Mouse (Mus musculus) CH12.LX (cell line): ENCODE results near the gene Clk3. TPM values are rescaled to one million over a fixed set of nuclear protein-coding genes. Genes with fewer than 3 reads are reported as not detected.

Experiments used
- DNase-seq: peaks from one replicate; pipeline ENCODE4 v3.0.0-alpha.2; 2013; ENCODE audit errors: extremely low read depth
- H3K27ac ChIP-seq: 2 replicates; pipeline ENCODE4 v1.5.1; 2012; ENCODE audit warnings: low read depth, mild to moderate bottlenecking, control low read depth, moderate library complexity; ENCODE audit not compliant: insufficient read depth
- H3K27me3 ChIP-seq: replicated peaks from 2 replicates; pipeline ENCODE3; 2012; ENCODE audit warnings: inconsistent platforms
- H3K36me3 ChIP-seq, 2 experiments: replicated peaks in 1 of 2; 2 replicates each; pipeline versions ENCODE3 to v1.6.1; 2012; ENCODE audit warnings: inconsistent platforms in 1 of 2, low read length in 1 of 2, mild to moderate bottlenecking in 1 of 2, mixed read lengths in 1 of 2, moderate library complexity in 1 of 2; ENCODE audit not compliant: control insufficient read depth in 1 of 2, insufficient read depth in 1 of 2
- H3K4me1 ChIP-seq, 2 experiments: 2 replicates each; pipeline ENCODE4 v1.6.1; 2012; ENCODE audit warnings: inconsistent platforms in 1 of 2, moderate library complexity in 1 of 2; ENCODE audit not compliant: insufficient read depth in 2 of 2, control insufficient read depth in 1 of 2
- H3K4me2 ChIP-seq: 2 replicates; pipeline ENCODE4 v1.6.1; 2012; ENCODE audit warnings: low read depth, mild to moderate bottlenecking, control low read depth; ENCODE audit not compliant: poor library complexity, insufficient read depth, severe bottlenecking
- H3K4me3 ChIP-seq, 3 experiments: fragments of 150-350 bp in 1 of 3; sonication (generic) in 1 of 3; replicated peaks in 1 of 3; 2 replicates each; pipeline versions ENCODE3 to v1.5.1; 2011 to 2012; ENCODE audit warnings: low read depth in 2 of 3, low read length in 2 of 3, mild to moderate bottlenecking in 2 of 3, moderate library complexity in 2 of 3, control low read depth in 1 of 3, improper control_type of control experiment in 1 of 3, inconsistent platforms in 1 of 3, mixed read lengths in 1 of 3; ENCODE audit not compliant: poor library complexity in 1 of 3
- H3K79me2 ChIP-seq: replicated peaks from 2 replicates; pipeline ENCODE4 v1.6.1; 2012; ENCODE audit warnings: mild to moderate bottlenecking, moderate library complexity; ENCODE audit not compliant: control insufficient read depth, poor library complexity, insufficient read depth, severe bottlenecking; ENCODE audit errors: extremely low read depth
- H3K9ac ChIP-seq: 2 replicates; pipeline ENCODE4 v1.6.1; 2012; ENCODE audit warnings: low read depth, mild to moderate bottlenecking, control low read depth, moderate library complexity; ENCODE audit not compliant: insufficient read depth
- H3K9me3 ChIP-seq: replicated peaks from 2 replicates; pipeline ENCODE3; 2012; ENCODE audit warnings: low read length, inconsistent platforms, mixed read lengths
- BHLHE40 ChIP-seq: IDR thresholded peaks from 2 replicates; pipeline ENCODE4 v1.6.1; 2011; ENCODE audit warnings: mild to moderate bottlenecking, low read depth, low read length, improper control_type of control experiment
- CHD1 ChIP-seq: IDR thresholded peaks from 2 replicates; pipeline ENCODE4 v1.6.1; 2012; ENCODE audit warnings: low read depth, low read length, improper control_type of control experiment, inconsistent platforms
- CHD2 ChIP-seq: IDR thresholded peaks from 2 replicates; pipeline ENCODE4 v1.6.1; 2011; ENCODE audit warnings: low read length, improper control_type of control experiment
- CTCF ChIP-seq, 2 experiments: IDR thresholded peaks in 1 of 2; conservative IDR thresholded peaks in 1 of 2; 2 replicates each; pipeline ENCODE4 v1.5.1; 2011 to 2012; ENCODE audit warnings: low read depth in 2 of 2, low read length in 2 of 2, improper control_type of control experiment in 1 of 2, inconsistent platforms in 1 of 2, mild to moderate bottlenecking in 1 of 2, moderate library complexity in 1 of 2
- E2F4 ChIP-seq: IDR thresholded peaks from 2 replicates; pipeline ENCODE4 v1.6.1; 2011; ENCODE audit warnings: low read depth, low read length, improper control_type of control experiment; ENCODE audit not compliant: insufficient replicate concordance
- ELF1 ChIP-seq: IDR thresholded peaks from 2 replicates; pipeline ENCODE4 v1.6.1; 2014; ENCODE audit warnings: low read depth, mild to moderate bottlenecking, inconsistent platforms, low read length, improper control_type of control experiment
- EP300 ChIP-seq: IDR thresholded peaks from 2 replicates; pipeline ENCODE4 v1.6.1; 2011; ENCODE audit warnings: low read length, improper control_type of control experiment
- ETS1 ChIP-seq: conservative IDR thresholded peaks from 2 replicates; pipeline ENCODE4 v1.6.1; 2012; ENCODE audit warnings: low read depth, mild to moderate bottlenecking, inconsistent platforms, low read length, improper control_type of control experiment, moderate library complexity
- GABPA ChIP-seq: IDR thresholded peaks from 2 replicates; pipeline ENCODE4 v1.6.1; 2012; ENCODE audit warnings: low read depth, low read length, improper control_type of control experiment, inconsistent platforms; ENCODE audit not compliant: insufficient replicate concordance
- HCFC1 ChIP-seq: IDR thresholded peaks from 2 replicates; pipeline ENCODE4 v1.6.1; 2012; ENCODE audit warnings: low read depth, mild to moderate bottlenecking, inconsistent platforms, low read length, improper control_type of control experiment
- IRF4 ChIP-seq: IDR thresholded peaks from 2 replicates; pipeline ENCODE4 v1.6.1; 2014; ENCODE audit warnings: low read depth, mild to moderate bottlenecking, inconsistent platforms, low read length, improper control_type of control experiment
- JUN ChIP-seq: IDR thresholded peaks from 2 replicates; pipeline ENCODE4 v1.6.1; 2011; ENCODE audit warnings: low read depth, mild to moderate bottlenecking, low read length, improper control_type of control experiment, moderate library complexity; ENCODE audit not compliant: insufficient read depth
- JUND ChIP-seq: conservative IDR thresholded peaks from 2 replicates; pipeline ENCODE4 v1.6.1; 2011; ENCODE audit warnings: low read depth, low read length, improper control_type of control experiment
- KAT2A ChIP-seq: IDR thresholded peaks from 2 replicates; pipeline ENCODE4 v1.6.1; 2012; ENCODE audit warnings: low read length, improper control_type of control experiment, inconsistent platforms; ENCODE audit not compliant: insufficient replicate concordance
- MAFK ChIP-seq: IDR thresholded peaks from 2 replicates; pipeline ENCODE4 v1.6.1; 2011; ENCODE audit warnings: low read length, improper control_type of control experiment; ENCODE audit not compliant: insufficient replicate concordance
- MAX ChIP-seq: IDR thresholded peaks from 2 replicates; pipeline ENCODE4 v1.6.1; 2011; ENCODE audit warnings: low read length, improper control_type of control experiment
- MAZ ChIP-seq: IDR thresholded peaks from 2 replicates; pipeline ENCODE4 v1.6.1; 2012; ENCODE audit warnings: low read depth, mild to moderate bottlenecking, inconsistent platforms, low read length, improper control_type of control experiment, moderate library complexity
- MEF2A ChIP-seq: IDR thresholded peaks from 2 replicates; pipeline ENCODE4 v1.6.1; 2014; ENCODE audit warnings: low read depth, mild to moderate bottlenecking, inconsistent platforms, low read length, improper control_type of control experiment, borderline replicate concordance
- MXI1 ChIP-seq: IDR thresholded peaks from 2 replicates; pipeline ENCODE4 v1.6.1; 2011; ENCODE audit warnings: mild to moderate bottlenecking, low read depth, low read length, improper control_type of control experiment
- MYC ChIP-seq: IDR thresholded peaks from 2 replicates; pipeline ENCODE4 v1.6.1; 2011; ENCODE audit warnings: low read depth, mild to moderate bottlenecking, improper control_type of control experiment, low read length
- NELFE ChIP-seq: IDR thresholded peaks from 2 replicates; pipeline ENCODE4 v1.6.1; 2011; ENCODE audit warnings: low read depth, low read length, improper control_type of control experiment
- NRF1 ChIP-seq: IDR thresholded peaks from 2 replicates; pipeline ENCODE4 v1.6.1; 2014; ENCODE audit warnings: low read depth, mild to moderate bottlenecking, inconsistent platforms, low read length, improper control_type of control experiment, moderate library complexity
- PAX5 ChIP-seq: IDR thresholded peaks from 2 replicates; pipeline ENCODE4 v1.6.1; 2012; ENCODE audit warnings: low read length, inconsistent platforms, mixed read lengths
- POLR2A ChIP-seq: IDR thresholded peaks from 2 replicates; pipeline ENCODE4 v1.6.1; 2011; ENCODE audit warnings: low read depth, mild to moderate bottlenecking, improper control_type of control experiment, low read length
- POLR2AphosphoS2 ChIP-seq: IDR thresholded peaks from 2 replicates; pipeline ENCODE4 v1.6.1; 2011; ENCODE audit warnings: low read depth, low read length, improper control_type of control experiment
- RAD21 ChIP-seq: IDR thresholded peaks from 2 replicates; pipeline ENCODE4 v1.6.1; 2011; ENCODE audit warnings: low read depth, mild to moderate bottlenecking, low read length, improper control_type of control experiment, moderate library complexity
- RCOR1 ChIP-seq: conservative IDR thresholded peaks from 2 replicates; pipeline ENCODE4 v1.6.1; 2012; ENCODE audit warnings: low read depth, mild to moderate bottlenecking, inconsistent platforms, low read length, improper control_type of control experiment
- SIN3A ChIP-seq: IDR thresholded peaks from 2 replicates; pipeline ENCODE4 v1.6.1; 2012; ENCODE audit warnings: low read length, improper control_type of control experiment, inconsistent platforms
- SMC3 ChIP-seq: IDR thresholded peaks from 2 replicates; pipeline ENCODE4 v1.6.1; 2011; ENCODE audit warnings: low read depth, low read length, improper control_type of control experiment
- TBP ChIP-seq: conservative IDR thresholded peaks from 2 replicates; pipeline ENCODE4 v1.6.1; 2011; ENCODE audit warnings: low read depth, low read length, improper control_type of control experiment
- TCF12 ChIP-seq: IDR thresholded peaks from 2 replicates; pipeline ENCODE4 v1.6.1; 2014; ENCODE audit warnings: low read depth, mild to moderate bottlenecking, inconsistent platforms, low read length, improper control_type of control experiment
- UBTF ChIP-seq: IDR thresholded peaks from 2 replicates; pipeline ENCODE4 v1.6.1; 2012; ENCODE audit warnings: low read depth, mild to moderate bottlenecking, inconsistent platforms, low read length, improper control_type of control experiment, moderate library complexity
- USF1 ChIP-seq: IDR thresholded peaks from 2 replicates; pipeline ENCODE4 v1.6.1; 2014; ENCODE audit warnings: low read depth, mild to moderate bottlenecking, inconsistent platforms, low read length, improper control_type of control experiment
- USF2 ChIP-seq: conservative IDR thresholded peaks from 2 replicates; pipeline ENCODE4 v1.6.1; 2011; ENCODE audit warnings: low read depth, low read length, improper control_type of control experiment
- ZC3H11A ChIP-seq: IDR thresholded peaks from 2 replicates; pipeline ENCODE4 v1.6.1; 2012; ENCODE audit warnings: low read depth, mild to moderate bottlenecking, inconsistent platforms, low read length, improper control_type of control experiment
- ZKSCAN1 ChIP-seq: IDR thresholded peaks from 2 replicates; pipeline ENCODE4 v1.6.1; 2012; ENCODE audit warnings: low read depth, inconsistent platforms, low read length, improper control_type of control experiment, borderline replicate concordance
- ZMIZ1 ChIP-seq: IDR thresholded peaks from 2 replicates; pipeline ENCODE4 v1.6.1; 2012; ENCODE audit warnings: low read depth, mild to moderate bottlenecking, inconsistent platforms, low read length, improper control_type of control experiment
- ZNF384 ChIP-seq: IDR thresholded peaks from 2 replicates; pipeline ENCODE4 v1.6.1; 2012; ENCODE audit warnings: low read depth, low read length, improper control_type of control experiment, inconsistent platforms
- dilution Hi-C: fragments of 300-500 bp; cut with MboI; formaldehyde crosslinking; loops from 2 replicates; pipeline ENCODE4 v1.14.3; 2020; ENCODE audit warnings: low sequenced_read_pairs; ENCODE audit not compliant: extremely low pct_unique_long_range_greater_than_20kb, extremely low pct_ligation_motif_present
- in situ Hi-C: fragments of 300-500 bp; cut with MboI; formaldehyde crosslinking; loops from 3 replicates; pipeline ENCODE4 v1.14.3; 2019; ENCODE audit warnings: low sequenced_read_pairs, low pct_ligation_motif_present, low pct_unique_long_range_greater_than_20kb, mixed read lengths
- polyA plus RNA-seq: library from polyadenylated mRNA; unstranded; fragments of >175 nt; gene quantifications from 2 replicates; pipeline ENCODE4 v1.2.1, GENCODE M21; 2012; ENCODE audit warnings: low read depth; ENCODE audit not compliant: insufficient read length
- total RNA-seq, 2 experiments: library from RNA; depleted of rRNA; stranded (reverse); fragments of 300-350 nt in 1 of 2; fragments of >200 nt in 1 of 2; gene quantifications; 2 replicates each; pipeline ENCODE4 v1.2.3; 2012 to 2014

Gene Clk3
- total and polyA plus RNA-seq, 3 experiments: 46.7 to 87.7 (median 62.4) TPM

- Histone ChIP-seq H3K4me3 (peak overlapping the region; percentile 24 to 54 (median 30)), H3K27ac (no peak overlapping the region), H3K9ac (peak overlapping the region; percentile 84; the same call in 1 of the 2 replicates), H3K79me2 (peaks cover 55% of the 10 kb centered on the region), H3K9me3 (no peaks in the 10 kb centered on the region), H3K36me3 (peaks cover 41 to 44% of the 10 kb centered on the region in 2 experiments), H3K4me2 (peak overlapping the region; percentile 93), H3K27me3 (peaks cover 14% of the 10 kb centered on the region), H3K4me1 (peaks cover 4 to 50% of the 10 kb centered on the region in 2 experiments)
- in situ Hi-C loops: no loop called here
- DNase-seq: peak; percentile 65
- peak; percentile 46 for TF ChIP-seq RAD21
- TF ChIP-seq JUN: no peak
- TF ChIP-seq JUND: no peak
- peak; percentile 74 for TF ChIP-seq SMC3
- no peak for TF ChIP-seq BHLHE40
- no peak for TF ChIP-seq ETS1
- no peak for TF ChIP-seq TBP
- TF ChIP-seq POLR2A: no peak
- 0 out of 2 replicates have a peak, but pooled peaks have one; percentile 50 for TF ChIP-seq RCOR1
- no peak for TF ChIP-seq MAFK
- TF ChIP-seq MAX: peak; percentile 41
- TF ChIP-seq NELFE: no peak
- TF ChIP-seq MEF2A: no peak
- TF ChIP-seq ZNF384: no peak
- peak; percentile 64; the same call in 1 of the 2 replicates for TF ChIP-seq SIN3A
- TF ChIP-seq PAX5: no peak
- TF ChIP-seq USF1: no peak
- TF ChIP-seq GABPA: no peak
- TF ChIP-seq POLR2AphosphoS2: no peak
- TF ChIP-seq ZMIZ1: no peak
- no peak for TF ChIP-seq CHD2
- TF ChIP-seq CTCF (conservative IDR thresholded peaks at IDR 0.05 in 1 of 2, IDR thresholded peaks at IDR 0.05 in 1 of 2; ENCODE audit: low read depth in 2 of 2, low read length in 2 of 2): peak; percentile 42 to 73
- TF ChIP-seq ELF1: no peak
- no peak for TF ChIP-seq HCFC1
- no peak; the same call in 1 of the 2 replicates for TF ChIP-seq ZC3H11A
- no peak for TF ChIP-seq EP300
- TF ChIP-seq NRF1: no peak
- TF ChIP-seq USF2: no peak
- TF ChIP-seq E2F4: no peak
- TF ChIP-seq ZKSCAN1: no peak
- TF ChIP-seq MXI1: peak; percentile 27; the same call in 1 of the 2 replicates
- peak; percentile 22; the same call in 1 of the 2 replicates for TF ChIP-seq TCF12
- 0 out of 2 replicates have a peak, but pooled peaks have one; percentile 4 for TF ChIP-seq CHD1
- TF ChIP-seq UBTF: no peak
- TF ChIP-seq IRF4: no peak
- no peak for TF ChIP-seq KAT2A
- no peak for TF ChIP-seq MAZ
- TF ChIP-seq MYC: no peak
- dilution Hi-C loops: no loop called here
These were observed 3.1 kb downstream of the Clk3 start for GRCm38 (mm10) chr9:57762563-57762991.
